Mouse (Mus musculus) monocyte, adult 2 months (primary cell): Measurements from ENCODE around the gene S1pr5.
"Not testable (repeated sequence)": the region's sequence is repeated elsewhere in the genome, so short reads cannot be mapped to it uniquely, and the experiment has no call there.

Experiments
- DNase-seq, 2 experiments: peaks; one replicate each; pipeline ENCODE4 v3.0.0; 2022; ENCODE audit warnings: low spot score in 2 of 2, low read depth in 1 of 2

S1pr5 gene

GRCm38 (mm10) chr9:21238004-21238732 is 10.1 kb downstream of the S1pr5 start:
- DNase-seq = no peak

DNA sequence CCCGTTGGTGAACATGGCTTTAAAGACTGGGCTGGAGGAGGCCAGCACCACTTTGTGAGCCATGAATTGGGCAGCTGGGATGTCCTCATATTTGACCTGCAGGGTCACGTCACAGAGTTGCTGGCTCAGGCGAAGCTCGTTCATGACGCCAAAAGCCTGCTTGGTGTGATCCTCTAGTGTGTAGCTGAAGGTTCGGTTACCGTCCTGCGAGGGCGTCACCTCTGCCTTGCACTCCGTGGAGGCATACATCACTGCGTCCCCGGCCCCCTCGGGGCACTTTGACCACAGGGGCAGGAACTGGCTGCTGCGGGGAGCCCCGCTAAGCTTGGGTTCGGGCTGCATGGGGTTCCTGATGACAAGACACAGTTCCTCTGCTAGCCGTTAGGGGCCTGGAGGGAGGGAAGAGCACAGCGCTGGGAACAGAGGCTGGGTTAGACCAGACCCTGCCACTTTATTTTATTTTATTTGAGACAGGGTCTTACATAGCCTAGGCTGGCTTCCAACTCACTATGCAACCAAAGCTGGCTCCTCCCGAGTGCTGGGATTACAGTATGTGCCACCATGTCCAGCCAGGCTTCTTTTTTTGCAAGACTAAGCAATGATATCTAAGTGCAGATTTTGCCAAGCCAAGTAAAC is 10.8 kb downstream of the S1pr5 start:
- peak in 1 of 2 experiments; percentile 26 for DNase-seq

DNA sequence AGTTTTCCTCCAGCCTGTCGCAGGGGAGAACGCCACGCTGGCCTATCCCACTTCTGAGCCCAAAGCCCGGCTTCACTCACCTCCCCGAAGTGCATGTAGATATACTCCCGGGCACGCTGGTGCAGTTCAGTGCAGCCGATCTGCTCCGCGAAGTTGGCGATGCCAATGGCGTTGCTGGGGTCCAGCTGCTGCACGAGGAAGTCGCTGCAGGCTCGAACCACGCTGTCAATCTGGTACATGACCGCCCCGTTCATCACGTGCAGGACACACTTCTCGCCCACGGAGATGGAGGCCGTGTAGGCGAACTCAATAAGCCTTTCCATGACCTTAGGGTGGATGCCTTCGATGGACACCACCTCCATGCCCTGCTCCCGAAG is 11.3 kb downstream of the S1pr5 start:
- DNase-seq = no peak

DNA sequence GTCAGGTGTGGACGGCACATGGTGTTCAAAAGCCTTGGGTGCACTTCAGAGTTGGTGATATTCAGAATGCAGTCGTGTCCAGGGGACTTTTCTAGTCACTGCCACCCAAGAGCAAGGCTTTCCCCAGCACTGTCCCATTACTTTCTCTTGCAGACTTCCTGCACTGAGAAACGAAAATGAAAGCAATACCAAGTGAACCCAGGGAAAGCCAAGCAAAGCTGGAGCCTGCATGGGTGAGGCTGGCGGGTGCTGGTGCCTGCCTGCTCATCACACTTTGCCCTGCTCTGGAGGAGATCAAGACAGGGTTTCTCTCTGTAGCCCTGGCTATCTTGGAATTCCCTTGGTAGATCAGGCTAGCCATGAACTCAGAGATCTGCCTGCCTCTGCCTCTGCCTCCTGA is 12.9 kb downstream of the S1pr5 start:
- DNase-seq = no peak

DNA sequence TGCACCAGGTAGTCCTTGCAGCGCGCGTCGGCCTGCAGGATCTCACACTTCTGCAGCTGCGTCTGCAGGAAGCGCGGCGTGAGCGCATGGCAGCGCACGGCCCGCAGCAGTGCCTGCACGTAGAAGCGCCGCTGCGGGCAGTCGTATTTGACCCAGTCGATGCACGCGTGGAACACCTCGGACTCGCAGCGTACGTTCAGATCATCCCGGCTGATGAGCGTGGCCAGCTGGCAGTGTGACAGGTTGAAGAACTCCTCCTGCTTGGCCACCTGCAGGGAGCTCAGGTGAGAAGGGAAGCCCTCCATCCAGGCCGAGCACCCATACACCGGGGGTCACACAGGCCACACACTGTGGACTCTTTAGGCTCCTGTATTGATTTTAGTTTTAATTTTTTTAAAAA is 14.4 kb downstream of the S1pr5 start:
- no peak for DNase-seq

DNA sequence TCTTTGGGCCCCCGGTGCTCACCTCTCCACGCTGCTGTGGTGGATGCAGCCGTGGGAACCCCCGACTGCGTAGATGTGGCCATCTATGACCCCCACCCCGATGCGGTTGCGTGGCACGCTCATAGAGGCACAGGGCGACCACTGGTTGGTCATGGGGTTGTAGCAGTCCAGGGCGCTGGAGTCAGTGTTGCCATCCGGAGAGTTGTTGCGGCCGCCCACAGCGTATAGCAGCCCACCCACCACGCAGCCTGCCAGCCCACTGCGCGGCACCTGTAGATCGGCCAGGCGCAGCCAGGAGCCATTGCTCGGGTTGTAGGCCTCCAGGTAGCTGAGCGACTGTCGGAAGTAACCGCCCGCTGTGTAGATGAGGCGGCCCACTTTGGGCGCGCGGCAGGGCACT is 14.9 kb downstream of the S1pr5 start:
- no peak for DNase-seq

DNA sequence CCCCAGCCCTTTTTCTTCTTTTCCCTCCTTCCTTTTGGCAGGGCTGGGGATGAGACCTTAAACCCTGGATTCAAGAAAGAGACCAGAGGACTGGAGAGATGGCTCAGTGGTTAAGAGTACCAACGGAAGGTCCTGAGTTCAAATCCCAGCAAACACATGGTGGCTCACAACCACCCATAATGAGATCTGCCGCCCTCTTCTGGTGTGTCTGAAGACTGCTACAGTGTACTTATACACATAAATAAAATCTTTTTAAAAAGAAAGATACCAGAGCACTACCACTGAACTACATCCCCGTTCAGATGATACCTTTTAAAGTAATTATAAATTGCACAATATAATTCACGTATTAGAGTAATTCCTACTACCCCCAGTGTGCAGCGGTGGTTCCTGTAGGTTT is 15.4 kb downstream of the S1pr5 start:
- no peak for DNase-seq

DNA sequence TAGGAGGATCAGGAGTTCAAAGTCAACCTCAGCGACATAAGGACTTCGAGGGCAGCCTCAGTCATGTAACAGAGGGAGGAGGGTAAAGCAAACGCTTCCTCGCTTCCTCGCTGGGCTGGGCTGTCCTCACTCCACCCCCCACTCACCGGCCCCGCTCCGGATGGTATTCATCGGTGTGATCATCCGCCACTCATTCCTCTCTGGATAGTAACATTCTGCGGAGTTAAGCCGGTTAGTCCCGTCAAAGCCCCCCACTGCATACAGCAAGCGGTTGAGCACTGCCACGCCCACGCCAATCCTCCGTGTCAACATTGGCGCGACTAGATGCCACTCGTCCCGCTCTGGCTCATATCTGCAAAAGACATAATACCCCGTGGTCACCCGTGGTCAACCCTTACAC is 16.7 kb downstream of the S1pr5 start:
- no peak for DNase-seq

DNA sequence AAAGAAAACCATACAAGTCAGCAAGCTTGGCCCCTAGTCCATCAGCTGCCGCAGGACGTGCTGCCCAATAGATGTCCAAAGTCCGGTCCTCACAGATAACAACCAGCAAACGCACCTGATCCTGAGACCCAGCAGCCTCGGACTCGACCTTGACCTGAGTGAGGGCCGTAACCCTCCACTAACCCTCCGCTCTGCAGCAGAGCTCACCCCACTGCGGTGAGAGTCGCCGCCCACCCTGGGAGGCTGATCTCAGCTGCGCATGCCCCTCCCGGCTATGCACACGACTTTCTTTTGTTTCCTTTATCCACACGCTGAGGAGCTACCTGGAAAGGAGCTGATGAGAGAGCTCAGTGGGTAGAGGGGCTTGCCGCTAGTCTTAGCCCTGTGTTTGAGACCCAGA is 20.9 kb downstream of the S1pr5 start:
- no peak for DNase-seq

DNA sequence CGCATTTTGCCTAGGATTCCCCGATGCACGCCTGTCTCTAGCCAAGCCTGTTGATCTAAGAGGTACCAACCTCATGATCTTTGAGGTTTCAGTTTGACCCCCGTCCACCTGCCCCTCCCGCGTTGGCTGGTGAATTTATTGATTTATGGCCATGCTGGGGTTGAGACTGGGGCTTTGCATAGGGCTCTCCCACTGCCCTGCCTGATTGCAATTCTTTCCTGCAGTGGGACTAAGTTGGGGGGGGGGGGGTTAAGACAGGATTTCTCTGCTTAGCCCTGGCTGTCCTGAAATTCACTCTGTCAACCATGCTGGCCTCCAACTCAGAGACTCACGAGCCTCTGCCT is 22.9 kb downstream of the S1pr5 start:
- DNase-seq = no peak

DNA sequence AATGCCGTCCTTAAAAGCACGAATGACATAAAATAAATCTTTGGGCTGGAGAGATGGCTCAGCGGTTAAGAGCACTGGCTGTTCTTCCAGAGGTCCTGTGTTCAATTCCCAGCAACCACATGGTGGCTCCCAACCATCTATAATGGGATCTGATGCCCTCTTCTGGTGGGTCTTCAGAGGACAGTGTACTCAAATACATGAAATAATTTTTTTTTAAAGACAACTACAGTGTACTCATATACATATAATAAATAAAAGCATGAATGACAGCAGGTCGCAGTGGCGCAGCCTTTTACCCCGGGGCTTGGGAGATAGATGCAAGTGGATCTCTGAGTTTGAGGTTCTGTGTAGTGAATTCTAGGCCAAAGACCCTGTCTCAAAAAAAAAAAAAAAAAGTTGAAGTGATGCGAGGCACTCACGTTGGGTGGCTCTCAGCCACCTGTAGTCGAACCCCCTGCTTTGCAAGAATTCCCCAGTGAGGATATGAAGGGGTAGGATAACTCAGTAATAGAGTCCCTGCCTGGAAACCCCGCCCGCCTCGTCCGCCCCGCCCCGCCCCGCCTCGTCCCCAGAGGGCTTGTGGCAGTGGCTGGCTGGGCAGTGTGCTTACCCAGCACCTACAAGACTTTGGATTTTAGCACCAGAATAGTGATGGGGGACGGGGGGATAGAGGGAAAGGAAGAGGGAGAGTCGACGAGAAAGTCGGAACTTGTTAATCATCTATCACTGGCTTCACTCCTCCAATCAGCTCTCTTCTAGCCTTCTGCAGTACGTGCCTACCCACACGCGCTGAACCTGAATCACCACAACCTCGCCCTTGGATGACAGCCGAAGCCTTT is 23.4 kb downstream of the S1pr5 start:
- DNase-seq = no peak

- no peak for DNase-seq
These were observed 24.3 kb downstream of the S1pr5 start for GRCm38 (mm10) chr9:21223906-21224305.

DNA sequence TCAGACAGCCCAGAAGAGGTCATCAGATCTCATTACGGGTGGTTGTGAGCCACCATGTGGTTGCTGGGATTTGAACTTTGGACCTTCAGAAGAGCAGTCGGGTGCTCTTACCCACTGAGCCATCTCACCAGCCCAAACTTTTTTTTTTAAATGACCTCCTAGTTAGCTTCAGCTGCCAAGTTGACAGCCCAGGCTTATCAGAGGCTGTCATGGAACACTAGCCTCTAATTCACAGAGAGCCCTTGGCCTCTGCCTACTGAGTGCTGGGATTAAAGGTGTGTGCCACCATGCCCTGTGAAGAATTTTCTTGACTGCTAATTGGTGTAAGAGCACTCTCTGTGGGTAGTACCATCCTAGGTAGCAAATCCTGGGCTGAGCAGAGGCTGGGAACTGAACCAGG is 24.8 kb downstream of the S1pr5 start:
- DNase-seq = not testable (repeated sequence)

- no peak for DNase-seq
These were observed 26.8 kb downstream of the S1pr5 start for GRCm38 (mm10) chr9:21221383-21221929.

DNA sequence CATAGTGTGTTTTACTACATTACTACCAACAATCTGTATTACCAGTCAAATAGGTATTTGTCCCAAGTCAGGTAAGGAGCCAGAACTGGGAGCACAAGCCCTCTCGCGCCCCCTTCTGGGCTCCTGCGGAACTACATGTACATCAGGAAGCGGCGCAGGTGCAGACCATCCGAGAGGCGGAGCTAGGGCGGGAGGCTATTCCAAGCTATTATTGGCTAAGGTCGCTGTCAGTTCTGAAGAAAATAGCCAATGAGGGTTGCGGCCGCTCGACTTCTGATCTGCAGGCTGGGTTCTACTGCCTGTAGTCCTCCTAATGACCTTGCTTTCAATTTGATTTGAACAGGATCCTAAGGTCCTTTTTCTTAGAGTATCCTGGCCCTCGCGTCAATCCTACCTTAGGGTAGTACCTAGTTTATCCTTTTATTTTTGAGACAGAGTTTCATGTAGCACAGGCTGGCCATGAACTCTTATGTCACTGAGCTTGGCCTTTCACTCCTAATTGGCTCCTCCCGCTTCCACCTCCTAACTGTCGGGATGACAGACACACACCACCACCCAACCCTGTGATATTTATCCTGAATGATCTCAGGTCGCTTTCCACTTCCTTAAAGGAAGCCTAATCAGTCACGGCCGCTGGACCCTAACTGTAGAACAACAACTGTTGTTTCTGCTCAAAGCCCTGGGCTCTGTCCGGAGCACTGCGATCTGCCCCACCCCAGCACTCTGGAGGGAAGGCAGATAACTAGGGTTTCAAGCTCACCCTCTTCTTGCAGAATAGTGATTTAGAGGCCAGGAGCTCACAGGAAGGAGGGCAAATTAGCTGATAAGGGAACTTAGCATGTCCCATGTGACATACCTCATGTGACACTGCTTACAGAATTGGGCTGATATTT is 27.5 kb downstream of the S1pr5 start:
- peak; percentile 76 to 81 for DNase-seq

GRCm38 (mm10) chr9:21219820-21220219 is 28.4 kb downstream of the S1pr5 start:
- no peak for DNase-seq

DNA sequence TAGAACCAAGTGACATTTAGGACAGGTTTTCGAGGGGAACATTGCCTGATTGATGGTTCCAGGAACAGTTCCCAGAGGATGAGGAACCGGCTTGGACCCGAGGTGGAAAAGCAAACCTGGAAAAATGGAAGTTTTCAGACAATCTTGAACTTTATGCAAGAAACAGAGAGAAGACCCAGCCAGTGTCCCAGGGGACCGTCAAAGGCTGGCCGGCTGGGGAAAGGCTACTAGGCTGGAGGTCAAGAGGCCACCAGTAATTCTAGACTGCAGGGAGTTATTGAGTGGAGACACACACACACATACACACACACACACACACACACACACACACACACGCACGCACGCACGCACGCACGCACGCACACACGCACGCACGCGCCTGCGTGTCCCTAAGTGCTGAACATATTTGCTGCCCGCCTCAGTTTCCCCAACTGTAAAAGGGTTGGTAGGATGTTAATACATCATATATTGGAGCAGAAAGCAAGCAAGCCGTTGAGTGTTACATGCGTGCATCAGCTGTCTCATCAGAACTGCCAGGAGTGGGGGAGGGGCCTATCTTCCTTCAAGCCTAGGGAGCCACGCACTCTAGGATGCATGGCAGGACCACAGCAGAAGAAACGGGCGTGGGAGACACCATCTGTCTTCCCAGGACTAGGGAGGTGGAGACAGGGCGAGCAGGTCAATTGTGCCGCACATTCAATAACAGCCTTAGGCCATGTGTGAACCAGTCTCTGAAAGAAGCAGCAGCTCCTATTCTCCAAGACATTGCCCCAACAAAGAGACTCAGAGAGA is 32.0 kb downstream of the S1pr5 start:
- no peak for DNase-seq

DNA sequence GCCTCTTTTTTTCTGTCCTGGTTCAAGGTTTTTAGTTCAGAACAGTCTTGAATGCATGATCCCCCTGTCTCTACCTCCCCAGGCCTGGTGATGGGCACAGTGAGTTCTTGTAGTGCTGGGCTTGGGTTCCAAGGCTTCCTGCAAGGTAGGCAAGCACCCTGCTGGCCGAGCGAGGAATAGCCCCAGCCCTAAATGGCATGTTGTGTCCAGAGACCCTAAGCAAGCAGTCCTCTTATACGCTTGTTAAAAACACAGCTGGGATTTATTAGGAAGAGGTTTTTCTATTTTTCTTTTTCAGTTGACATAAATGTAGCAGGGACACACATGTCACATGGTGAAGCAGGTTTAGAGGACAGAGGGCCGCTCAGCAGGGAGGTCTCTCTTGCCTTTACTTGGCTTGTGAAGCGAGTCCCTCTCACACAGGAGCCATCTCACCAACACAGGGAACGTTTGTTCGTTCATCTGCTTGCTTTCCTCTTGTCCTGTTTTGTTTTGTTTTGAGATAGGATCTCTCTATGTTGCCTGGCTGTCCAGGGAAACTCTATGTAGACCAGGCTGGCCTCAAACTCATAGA is 34.5 kb downstream of the S1pr5 start:
- no peak for DNase-seq

- DNase-seq = no peak
These were observed 36.6 kb downstream of the S1pr5 start for GRCm38 (mm10) chr9:21211624-21212023.

GRCm38 (mm10) chr9:21210821-21211220 is 37.4 kb downstream of the S1pr5 start:
- no peak for DNase-seq
